Mouse (Mus musculus) CH12.LX (cell line): Measurements from ENCODE around the gene Ssh3. TPM values are rescaled to one million over a fixed set of nuclear protein-coding genes. Genes with fewer than 3 reads are reported as not detected.

Source experiments
- DNase-seq: peaks from one replicate; pipeline ENCODE4 v3.0.0-alpha.2; 2013; ENCODE audit errors: extremely low read depth
- H3K27ac ChIP-seq: 2 replicates; pipeline ENCODE4 v1.5.1; 2012; ENCODE audit warnings: low read depth, mild to moderate bottlenecking, control low read depth, moderate library complexity; ENCODE audit not compliant: insufficient read depth
- H3K27me3 ChIP-seq: replicated peaks from 2 replicates; pipeline ENCODE3; 2012; ENCODE audit warnings: inconsistent platforms
- H3K36me3 ChIP-seq, 2 experiments: replicated peaks in 1 of 2; 2 replicates each; pipeline versions ENCODE3 to v1.6.1; 2012; ENCODE audit warnings: inconsistent platforms in 1 of 2, low read length in 1 of 2, mild to moderate bottlenecking in 1 of 2, mixed read lengths in 1 of 2, moderate library complexity in 1 of 2; ENCODE audit not compliant: control insufficient read depth in 1 of 2, insufficient read depth in 1 of 2
- H3K4me1 ChIP-seq, 2 experiments: 2 replicates each; pipeline ENCODE4 v1.6.1; 2012; ENCODE audit warnings: inconsistent platforms in 1 of 2, moderate library complexity in 1 of 2; ENCODE audit not compliant: insufficient read depth in 2 of 2, control insufficient read depth in 1 of 2
- H3K4me2 ChIP-seq: 2 replicates; pipeline ENCODE4 v1.6.1; 2012; ENCODE audit warnings: low read depth, mild to moderate bottlenecking, control low read depth; ENCODE audit not compliant: poor library complexity, insufficient read depth, severe bottlenecking
- H3K4me3 ChIP-seq, 3 experiments: fragments of 150-350 bp in 1 of 3; sonication (generic) in 1 of 3; replicated peaks in 1 of 3; 2 replicates each; pipeline versions ENCODE3 to v1.5.1; 2011 to 2012; ENCODE audit warnings: low read depth in 2 of 3, low read length in 2 of 3, mild to moderate bottlenecking in 2 of 3, moderate library complexity in 2 of 3, control low read depth in 1 of 3, improper control_type of control experiment in 1 of 3, inconsistent platforms in 1 of 3, mixed read lengths in 1 of 3; ENCODE audit not compliant: poor library complexity in 1 of 3
- H3K79me2 ChIP-seq: replicated peaks from 2 replicates; pipeline ENCODE4 v1.6.1; 2012; ENCODE audit warnings: mild to moderate bottlenecking, moderate library complexity; ENCODE audit not compliant: control insufficient read depth, poor library complexity, insufficient read depth, severe bottlenecking; ENCODE audit errors: extremely low read depth
- H3K9ac ChIP-seq: 2 replicates; pipeline ENCODE4 v1.6.1; 2012; ENCODE audit warnings: low read depth, mild to moderate bottlenecking, control low read depth, moderate library complexity; ENCODE audit not compliant: insufficient read depth
- H3K9me3 ChIP-seq: replicated peaks from 2 replicates; pipeline ENCODE3; 2012; ENCODE audit warnings: low read length, inconsistent platforms, mixed read lengths
- CHD1 ChIP-seq: IDR thresholded peaks from 2 replicates; pipeline ENCODE4 v1.6.1; 2012; ENCODE audit warnings: low read depth, low read length, improper control_type of control experiment, inconsistent platforms
- CHD2 ChIP-seq: IDR thresholded peaks from 2 replicates; pipeline ENCODE4 v1.6.1; 2011; ENCODE audit warnings: low read length, improper control_type of control experiment
- CTCF ChIP-seq, 2 experiments: IDR thresholded peaks in 1 of 2; conservative IDR thresholded peaks in 1 of 2; 2 replicates each; pipeline ENCODE4 v1.5.1; 2011 to 2012; ENCODE audit warnings: low read depth in 2 of 2, low read length in 2 of 2, improper control_type of control experiment in 1 of 2, inconsistent platforms in 1 of 2, mild to moderate bottlenecking in 1 of 2, moderate library complexity in 1 of 2
- E2F4 ChIP-seq: IDR thresholded peaks from 2 replicates; pipeline ENCODE4 v1.6.1; 2011; ENCODE audit warnings: low read depth, low read length, improper control_type of control experiment; ENCODE audit not compliant: insufficient replicate concordance
- ETS1 ChIP-seq: conservative IDR thresholded peaks from 2 replicates; pipeline ENCODE4 v1.6.1; 2012; ENCODE audit warnings: low read depth, mild to moderate bottlenecking, inconsistent platforms, low read length, improper control_type of control experiment, moderate library complexity
- IRF4 ChIP-seq: IDR thresholded peaks from 2 replicates; pipeline ENCODE4 v1.6.1; 2014; ENCODE audit warnings: low read depth, mild to moderate bottlenecking, inconsistent platforms, low read length, improper control_type of control experiment
- KAT2A ChIP-seq: IDR thresholded peaks from 2 replicates; pipeline ENCODE4 v1.6.1; 2012; ENCODE audit warnings: low read length, improper control_type of control experiment, inconsistent platforms; ENCODE audit not compliant: insufficient replicate concordance
- MAZ ChIP-seq: IDR thresholded peaks from 2 replicates; pipeline ENCODE4 v1.6.1; 2012; ENCODE audit warnings: low read depth, mild to moderate bottlenecking, inconsistent platforms, low read length, improper control_type of control experiment, moderate library complexity
- NELFE ChIP-seq: IDR thresholded peaks from 2 replicates; pipeline ENCODE4 v1.6.1; 2011; ENCODE audit warnings: low read depth, low read length, improper control_type of control experiment
- NRF1 ChIP-seq: IDR thresholded peaks from 2 replicates; pipeline ENCODE4 v1.6.1; 2014; ENCODE audit warnings: low read depth, mild to moderate bottlenecking, inconsistent platforms, low read length, improper control_type of control experiment, moderate library complexity
- PAX5 ChIP-seq: IDR thresholded peaks from 2 replicates; pipeline ENCODE4 v1.6.1; 2012; ENCODE audit warnings: low read length, inconsistent platforms, mixed read lengths
- POLR2A ChIP-seq: IDR thresholded peaks from 2 replicates; pipeline ENCODE4 v1.6.1; 2011; ENCODE audit warnings: low read depth, mild to moderate bottlenecking, improper control_type of control experiment, low read length
- RAD21 ChIP-seq: IDR thresholded peaks from 2 replicates; pipeline ENCODE4 v1.6.1; 2011; ENCODE audit warnings: low read depth, mild to moderate bottlenecking, low read length, improper control_type of control experiment, moderate library complexity
- SIN3A ChIP-seq: IDR thresholded peaks from 2 replicates; pipeline ENCODE4 v1.6.1; 2012; ENCODE audit warnings: low read length, improper control_type of control experiment, inconsistent platforms
- TBP ChIP-seq: conservative IDR thresholded peaks from 2 replicates; pipeline ENCODE4 v1.6.1; 2011; ENCODE audit warnings: low read depth, low read length, improper control_type of control experiment
- UBTF ChIP-seq: IDR thresholded peaks from 2 replicates; pipeline ENCODE4 v1.6.1; 2012; ENCODE audit warnings: low read depth, mild to moderate bottlenecking, inconsistent platforms, low read length, improper control_type of control experiment, moderate library complexity
- ZMIZ1 ChIP-seq: IDR thresholded peaks from 2 replicates; pipeline ENCODE4 v1.6.1; 2012; ENCODE audit warnings: low read depth, mild to moderate bottlenecking, inconsistent platforms, low read length, improper control_type of control experiment
- dilution Hi-C: fragments of 300-500 bp; cut with MboI; formaldehyde crosslinking; loops from 2 replicates; pipeline ENCODE4 v1.14.3; 2020; ENCODE audit warnings: low sequenced_read_pairs; ENCODE audit not compliant: extremely low pct_unique_long_range_greater_than_20kb, extremely low pct_ligation_motif_present
- in situ Hi-C: fragments of 300-500 bp; cut with MboI; formaldehyde crosslinking; loops from 3 replicates; pipeline ENCODE4 v1.14.3; 2019; ENCODE audit warnings: low sequenced_read_pairs, low pct_ligation_motif_present, low pct_unique_long_range_greater_than_20kb, mixed read lengths
- polyA plus RNA-seq: library from polyadenylated mRNA; unstranded; fragments of >175 nt; gene quantifications from 2 replicates; pipeline ENCODE4 v1.2.1, GENCODE M21; 2012; ENCODE audit warnings: low read depth; ENCODE audit not compliant: insufficient read length
- total RNA-seq, 2 experiments: library from RNA; depleted of rRNA; stranded (reverse); fragments of 300-350 nt in 1 of 2; fragments of >200 nt in 1 of 2; gene quantifications; 2 replicates each; pipeline ENCODE4 v1.2.3; 2012 to 2014

Gene Ssh3
- total and polyA plus RNA-seq, 3 experiments = 5.6 to 30.0 (median 12.3) TPM

DNA sequence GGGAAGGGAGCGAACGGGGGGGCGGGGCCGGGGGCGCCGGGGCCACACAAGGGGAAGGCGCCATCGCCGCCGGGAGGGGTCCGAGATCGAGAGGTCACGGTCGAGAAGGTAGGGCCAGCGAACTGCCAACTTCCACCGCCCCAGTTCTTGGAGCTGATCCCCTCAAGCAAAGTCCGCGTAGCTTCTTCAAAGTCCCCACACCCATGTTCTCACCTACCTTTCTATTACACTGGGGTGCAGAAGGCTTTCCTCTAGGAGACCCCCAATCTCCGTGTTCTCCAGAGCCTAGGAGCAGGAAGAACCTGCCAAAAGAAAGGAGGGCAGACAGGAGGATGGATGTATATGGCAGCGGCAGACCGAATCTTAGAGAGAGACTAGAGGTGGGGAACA is 53.5 kb downstream of the Ssh3 start:
- in situ Hi-C loops (no loop called here), dilution Hi-C loops (no loop called here)
- no peaks in the 10 kb centered on the region for H3K9me3 ChIP-seq
- peak overlapping the region in 1 of 3 experiments; percentile 74 for H3K4me3 ChIP-seq
- H3K79me2 ChIP-seq = no peaks in the 10 kb centered on the region
- peak overlapping the region; percentile 93; the same call in 1 of the 2 replicates for H3K9ac ChIP-seq
- H3K27ac ChIP-seq = no peak overlapping the region
- DNase-seq = no peak
- peak overlapping the region; percentile 84 for H3K4me2 ChIP-seq
- no peaks in the 10 kb centered on the region for H3K36me3 ChIP-seq
- H3K4me1 ChIP-seq = peaks cover 10 to 36% of the 10 kb centered on the region in 2 experiments; a peak in 3 of 4 replicates
- TF ChIP-seq CHD2 = no peak
- no peak for TF ChIP-seq CHD1
- no peak for TF ChIP-seq POLR2A
- no peak for TF ChIP-seq RAD21
- TF ChIP-seq ETS1 = no peak
- TF ChIP-seq NELFE = no peak
- no peak for TF ChIP-seq ZMIZ1
- TF ChIP-seq E2F4 = no peak
- no peak for TF ChIP-seq TBP
- TF ChIP-seq CTCF (conservative IDR thresholded peaks at IDR 0.05 in 1 of 2, IDR thresholded peaks at IDR 0.05 in 1 of 2; ENCODE audit: low read depth in 2 of 2, low read length in 2 of 2) = no peak
- TF ChIP-seq PAX5 = no peak
- no peak for TF ChIP-seq KAT2A
- no peak for TF ChIP-seq UBTF
- TF ChIP-seq NRF1 = no peak
- TF ChIP-seq IRF4 = no peak
- TF ChIP-seq MAZ = no peak
- peaks cover 61% of the 10 kb centered on the region for H3K27me3 ChIP-seq

DNA sequence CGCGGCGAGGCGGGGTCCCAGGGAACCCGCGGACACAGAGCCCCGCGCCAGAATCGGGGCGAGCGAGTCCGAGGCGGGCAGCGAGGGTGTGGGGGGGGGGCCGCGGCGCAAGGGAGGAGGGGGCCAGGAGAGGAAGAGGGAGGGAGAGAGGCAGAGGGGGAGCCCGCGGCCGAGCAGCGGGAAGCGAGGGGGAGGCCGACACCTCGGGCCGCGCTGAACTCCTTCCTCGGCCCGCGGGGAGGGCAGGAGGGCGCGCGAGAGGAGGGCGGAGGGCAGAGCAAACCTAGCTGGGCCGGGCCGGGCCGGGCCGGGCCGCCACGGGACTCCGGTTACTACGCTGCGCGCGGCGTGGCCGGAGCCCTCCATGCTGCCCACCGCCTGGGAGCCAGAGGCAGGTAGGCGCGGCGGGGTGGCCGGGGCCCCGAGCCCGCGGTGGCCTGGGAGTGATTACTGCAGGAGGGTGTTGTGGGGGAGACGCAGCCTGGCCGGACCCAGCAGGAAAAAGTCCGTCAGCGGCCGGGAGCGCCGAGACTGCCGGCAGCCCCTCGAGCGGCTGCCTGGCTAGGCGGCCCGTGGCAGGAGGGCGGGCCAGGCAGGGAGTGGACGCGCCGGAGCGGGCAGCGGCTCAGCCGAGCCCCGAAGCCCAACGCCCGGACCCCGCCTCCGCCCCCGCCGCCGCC is 54.1 kb downstream of the Ssh3 start:
- Histone ChIP-seq H3K9me3 (no peaks in the 10 kb centered on the region), H3K4me1 (peaks cover 10 to 31% of the 10 kb centered on the region in 2 experiments; a peak in 3 of 4 replicates), H3K27ac (no peak overlapping the region), H3K4me3 (peak overlapping the region in 2 of 3 experiments; percentile 33 to 74), H3K79me2 (no peaks in the 10 kb centered on the region), H3K9ac (peak overlapping the region; percentile 93)
- in situ Hi-C loops = no loop called here
- TF ChIP-seq SIN3A = no peak
- peak; percentile 89; the same call in 1 of the 2 replicates for TF ChIP-seq UBTF
- TF ChIP-seq, all 38 proteins: peak for 1
- DNase-seq = no peak
- Histone ChIP-seq H3K36me3 (no peaks in the 10 kb centered on the region), H3K4me2 (peak overlapping the region; percentile 84), H3K27me3 (peaks cover 61% of the 10 kb centered on the region)
- dilution Hi-C loops = no loop called here
